Mouse (Mus musculus) MEL (cell line): ENCODE data around the gene Leng1.

Source experiments
- CHD2 ChIP-seq: IDR thresholded peaks from 2 replicates; pipeline ENCODE4 v1.6.1; 2011; ENCODE audit warnings: low read length, improper control_type of control experiment
- CTCF ChIP-seq, 3 experiments: IDR thresholded peaks in 2 of 3; conservative IDR thresholded peaks in 1 of 3; 2 replicates each; pipeline ENCODE4 v1.5.1; 2011 to 2012; ENCODE audit warnings: low read length in 3 of 3, low read depth in 2 of 3, mild to moderate bottlenecking in 2 of 3, improper control_type of control experiment in 1 of 3, inconsistent platforms in 1 of 3, mixed read lengths in 1 of 3, moderate library complexity in 1 of 3; ENCODE audit not compliant: control insufficient read depth in 1 of 3, insufficient read depth in 1 of 3, poor library complexity in 1 of 3, severe bottlenecking in 1 of 3
- MAZ ChIP-seq: IDR thresholded peaks from 2 replicates; pipeline ENCODE4 v1.6.1; 2012; ENCODE audit warnings: low read depth, mild to moderate bottlenecking, inconsistent platforms, low read length, improper control_type of control experiment
- POLR2A ChIP-seq, 2 experiments: IDR thresholded peaks; 2 replicates each; pipeline ENCODE4 v1.6.1; 2011 to 2012; ENCODE audit warnings: low read length in 2 of 2, mild to moderate bottlenecking in 2 of 2, control low read depth in 1 of 2, improper control_type of control experiment in 1 of 2, low read depth in 1 of 2, moderate library complexity in 1 of 2; ENCODE audit not compliant: control insufficient read depth in 1 of 2, insufficient read depth in 1 of 2, poor library complexity in 1 of 2
- USF1 ChIP-seq: IDR thresholded peaks from 2 replicates; pipeline ENCODE4 v1.6.1; 2014; ENCODE audit warnings: low read depth, mild to moderate bottlenecking, inconsistent platforms, low read length, improper control_type of control experiment, moderate library complexity

GRCm38 (mm10) chr7:3646188-3646587, 19.5 kb downstream of the Leng1 start:
- no peak for TF ChIP-seq CTCF (IDR thresholded peaks at IDR 0.05 in 2 of 3, conservative IDR thresholded peaks at IDR 0.05 in 1 of 3; ENCODE audit: control insufficient read depth in 1 of 3, insufficient read depth in 1 of 3, low read depth in 2 of 3, low read length in 3 of 3, poor library complexity in 1 of 3, severe bottlenecking in 1 of 3)
- TF ChIP-seq MAZ: no peak
- no peak for TF ChIP-seq USF1
- TF ChIP-seq CHD2: no peak
- TF ChIP-seq POLR2A (IDR thresholded peaks at IDR 0.05; ENCODE audit: control insufficient read depth in 1 of 2, insufficient read depth in 1 of 2, low read depth in 1 of 2, low read length in 2 of 2, poor library complexity in 1 of 2): no peak
